Mouse (Mus musculus): Measurements from ENCODE around the gene Iqcj. TPM values are rescaled to one million over a fixed set of nuclear protein-coding genes. Genes with fewer than 3 reads are reported as not detected.
A peak's percentile ranks its signal among the peaks of the same experiment; 100 is the strongest.

Gene Iqcj
- polyA plus RNA-seq, 1 experiment: not detected

GRCm38 (mm10) chr3:67959672-67960071, 67.7 kb downstream of the Iqcj start:
- TF ChIP-seq MYOD1 (IDR thresholded peaks at IDR 0.05; ENCODE audit: control insufficient read depth in 1 of 3, insufficient read length in 2 of 3, low read depth in 2 of 3) (no peak), MAX (IDR thresholded peaks at IDR 0.05; ENCODE audit: low read depth) (no peak), USF1 (IDR thresholded peaks at IDR 0.05; ENCODE audit: low read depth) (no peak), MYOG (IDR thresholded peaks at IDR 0.05; ENCODE audit: control insufficient read depth in 1 of 3, insufficient read depth in 1 of 3, insufficient read length in 2 of 3, low read depth in 2 of 3) (no peak), REST (IDR thresholded peaks at IDR 0.05; ENCODE audit: insufficient read depth, insufficient read length) (no peak), TCF3 (IDR thresholded peaks at IDR 0.05; ENCODE audit: insufficient read length, low read depth) (no peak), POLR2A (IDR thresholded peaks at IDR 0.05; ENCODE audit: insufficient read length, low read depth) (no peak), POLR2AphosphoS2 (IDR thresholded peaks at IDR 0.05; ENCODE audit: insufficient read length, low read depth) (no peak), SRF (IDR thresholded peaks at IDR 0.05; ENCODE audit: control insufficient read depth, insufficient read length, low read depth) (no peak), E2F4 (IDR thresholded peaks at IDR 0.05; ENCODE audit: insufficient read depth) (no peak), TCF12 (IDR thresholded peaks at IDR 0.05; ENCODE audit: insufficient read depth, poor library complexity, severe bottlenecking) (no peak), CEBPB (IDR thresholded peaks at IDR 0.05; ENCODE audit: insufficient read depth, poor library complexity, severe bottlenecking) (no peak)
- Histone ChIP-seq H3K27me3 (ENCODE audit: control insufficient read depth, insufficient read depth, insufficient read length) (no peaks in the 10 kb centered on the region), H3K36me3 (ENCODE audit: control insufficient read depth, insufficient read depth) (no peaks in the 10 kb centered on the region), H3K4me2 (ENCODE audit: low read depth) (no peak overlapping the region), H3ac (ENCODE audit: control insufficient read depth, insufficient read length) (no peak overlapping the region), H3K4me3 (no peak overlapping the region), H3K79me2 (ENCODE audit: control insufficient read depth, insufficient read depth) (no peaks in the 10 kb centered on the region)

- TF ChIP-seq REST (IDR thresholded peaks at IDR 0.05; ENCODE audit: insufficient read depth, insufficient read length): no peak
- TF ChIP-seq MYOD1 (IDR thresholded peaks at IDR 0.05; ENCODE audit: control insufficient read depth in 1 of 3, insufficient read length in 2 of 3, low read depth in 2 of 3): no peak
- no peak for TF ChIP-seq MYOG (IDR thresholded peaks at IDR 0.05; ENCODE audit: control insufficient read depth in 1 of 3, insufficient read depth in 1 of 3, insufficient read length in 2 of 3, low read depth in 2 of 3)
- TF ChIP-seq MAX (IDR thresholded peaks at IDR 0.05; ENCODE audit: low read depth): no peak
- TF ChIP-seq USF1 (IDR thresholded peaks at IDR 0.05; ENCODE audit: low read depth): no peak
- TF ChIP-seq POLR2A (IDR thresholded peaks at IDR 0.05; ENCODE audit: insufficient read length, low read depth): no peak
- Histone ChIP-seq H3K79me2 (ENCODE audit: control insufficient read depth, insufficient read depth) (no peaks in the 10 kb centered on the region), H3ac (ENCODE audit: control insufficient read depth, insufficient read length) (no peak overlapping the region)
Observed at GRCm38 (mm10) chr3:67960133-67960532, 68.1 kb downstream of the Iqcj start.

GRCm38 (mm10) chr3:67960727-67961126, 68.7 kb downstream of the Iqcj start:
- Histone ChIP-seq H3K4me2 (ENCODE audit: low read depth) (no peak overlapping the region), H3K4me3 (no peak overlapping the region)

More at GRCm38 (mm10) chr3:67960133-67960532, 68.1 kb downstream of the Iqcj start:
- Histone ChIP-seq H3K4me3 (no peak overlapping the region), H3K27me3 (ENCODE audit: control insufficient read depth, insufficient read depth, insufficient read length) (no peaks in the 10 kb centered on the region), H3K4me2 (ENCODE audit: low read depth) (no peak overlapping the region), H3K36me3 (ENCODE audit: control insufficient read depth, insufficient read depth) (no peaks in the 10 kb centered on the region)

GRCm38 (mm10) chr3:67961934-67962639, 70.1 kb downstream of the Iqcj start:
- peak overlapping the region; percentile 52 for H3K4me2 ChIP-seq (ENCODE audit: low read depth)
- TF ChIP-seq TCF3 (IDR thresholded peaks at IDR 0.05; ENCODE audit: insufficient read length, low read depth): peak; percentile 34
- peak; percentile 34 for TF ChIP-seq TCF12 (IDR thresholded peaks at IDR 0.05; ENCODE audit: insufficient read depth, poor library complexity, severe bottlenecking)
- TF ChIP-seq CEBPB (IDR thresholded peaks at IDR 0.05; ENCODE audit: insufficient read depth, poor library complexity, severe bottlenecking): peak; percentile 69
- TF ChIP-seq MYOG (IDR thresholded peaks at IDR 0.05; ENCODE audit: control insufficient read depth in 1 of 3, insufficient read depth in 1 of 3, insufficient read length in 2 of 3, low read depth in 2 of 3): peak in 1 of 3 experiments; percentile 35
- no peak for TF ChIP-seq SRF (IDR thresholded peaks at IDR 0.05; ENCODE audit: control insufficient read depth, insufficient read length, low read depth)
- no peak for TF ChIP-seq POLR2A (IDR thresholded peaks at IDR 0.05; ENCODE audit: insufficient read length, low read depth)
- peak in 2 of 3 experiments; percentile 65 to 83 for TF ChIP-seq MYOD1 (IDR thresholded peaks at IDR 0.05; ENCODE audit: control insufficient read depth in 1 of 3, insufficient read length in 2 of 3, low read depth in 2 of 3)
- H3K79me2 ChIP-seq (ENCODE audit: control insufficient read depth, insufficient read depth): no peaks in the 10 kb centered on the region
- H3ac ChIP-seq (ENCODE audit: control insufficient read depth, insufficient read length): no peak overlapping the region
- H3K27me3 ChIP-seq (ENCODE audit: control insufficient read depth, insufficient read depth, insufficient read length): no peaks in the 10 kb centered on the region
- no peak overlapping the region for H3K4me3 ChIP-seq
- no peaks in the 10 kb centered on the region for H3K36me3 ChIP-seq (ENCODE audit: control insufficient read depth, insufficient read depth)

More at GRCm38 (mm10) chr3:67960727-67961126, 68.7 kb downstream of the Iqcj start:
- Histone ChIP-seq H3K36me3 (ENCODE audit: control insufficient read depth, insufficient read depth) (no peaks in the 10 kb centered on the region), H3K79me2 (ENCODE audit: control insufficient read depth, insufficient read depth) (no peaks in the 10 kb centered on the region), H3K27me3 (ENCODE audit: control insufficient read depth, insufficient read depth, insufficient read length) (no peaks in the 10 kb centered on the region), H3ac (ENCODE audit: control insufficient read depth, insufficient read length) (no peak overlapping the region)
- TF ChIP-seq CEBPB (IDR thresholded peaks at IDR 0.05; ENCODE audit: insufficient read depth, poor library complexity, severe bottlenecking): no peak
- TF ChIP-seq REST (IDR thresholded peaks at IDR 0.05; ENCODE audit: insufficient read depth, insufficient read length): no peak

GRCm38 (mm10) chr3:67974340-67974998, 82.4 kb downstream of the Iqcj start:
- no peaks in the 10 kb centered on the region for H3K27me3 ChIP-seq (ENCODE audit: control insufficient read depth, insufficient read depth, insufficient read length)
- no peak for TF ChIP-seq USF1 (IDR thresholded peaks at IDR 0.05; ENCODE audit: low read depth)
- TF ChIP-seq POLR2A (IDR thresholded peaks at IDR 0.05; ENCODE audit: insufficient read length, low read depth): no peak
- TF ChIP-seq SRF (IDR thresholded peaks at IDR 0.05; ENCODE audit: control insufficient read depth, insufficient read length, low read depth): no peak
- TF ChIP-seq MAX (IDR thresholded peaks at IDR 0.05; ENCODE audit: low read depth): no peak
- no peak for TF ChIP-seq E2F4 (IDR thresholded peaks at IDR 0.05; ENCODE audit: insufficient read depth)
- no peak for TF ChIP-seq REST (IDR thresholded peaks at IDR 0.05; ENCODE audit: insufficient read depth, insufficient read length)
- TF ChIP-seq TCF12 (IDR thresholded peaks at IDR 0.05; ENCODE audit: insufficient read depth, poor library complexity, severe bottlenecking): no peak
- TF ChIP-seq CEBPB (IDR thresholded peaks at IDR 0.05; ENCODE audit: insufficient read depth, poor library complexity, severe bottlenecking): no peak
- TF ChIP-seq MYOG (IDR thresholded peaks at IDR 0.05; ENCODE audit: control insufficient read depth in 1 of 3, insufficient read depth in 1 of 3, insufficient read length in 2 of 3, low read depth in 2 of 3): no peak
- no peak for TF ChIP-seq MYOD1 (IDR thresholded peaks at IDR 0.05; ENCODE audit: control insufficient read depth in 1 of 3, insufficient read length in 2 of 3, low read depth in 2 of 3)
- no peak for TF ChIP-seq TCF3 (IDR thresholded peaks at IDR 0.05; ENCODE audit: insufficient read length, low read depth)
- TF ChIP-seq POLR2AphosphoS2 (IDR thresholded peaks at IDR 0.05; ENCODE audit: insufficient read length, low read depth): no peak
- no peak overlapping the region for H3ac ChIP-seq (ENCODE audit: control insufficient read depth, insufficient read length)
- no peaks in the 10 kb centered on the region for H3K36me3 ChIP-seq (ENCODE audit: control insufficient read depth, insufficient read depth)
- H3K4me3 ChIP-seq: no peak overlapping the region
- no peaks in the 10 kb centered on the region for H3K79me2 ChIP-seq (ENCODE audit: control insufficient read depth, insufficient read depth)
- H3K4me2 ChIP-seq (ENCODE audit: low read depth): no peak overlapping the region

Data from myocyte (in vitro differentiated cells).